Mouse (Mus musculus) gonadal fat pad, adult 2 months (tissue): ENCODE results near the gene Gan. TPM values are rescaled to one million over a fixed set of nuclear protein-coding genes. Genes with fewer than 3 reads are reported as not detected.

Experiments used
- DNase-seq: peaks from one replicate; pipeline ENCODE4 v3.0.0-alpha.2; 2012; ENCODE audit warnings: low read depth
- polyA plus RNA-seq: library from polyadenylated mRNA; depleted of rRNA; stranded (reverse); fragments of >200 nt; gene quantifications from 2 replicates; pipeline ENCODE4 v1.2.3, GENCODE M21; 2012; rRNA removed

Gan gene
- 3.2 and 3.5 TPM in 2 replicates for polyA plus RNA-seq

DNA sequence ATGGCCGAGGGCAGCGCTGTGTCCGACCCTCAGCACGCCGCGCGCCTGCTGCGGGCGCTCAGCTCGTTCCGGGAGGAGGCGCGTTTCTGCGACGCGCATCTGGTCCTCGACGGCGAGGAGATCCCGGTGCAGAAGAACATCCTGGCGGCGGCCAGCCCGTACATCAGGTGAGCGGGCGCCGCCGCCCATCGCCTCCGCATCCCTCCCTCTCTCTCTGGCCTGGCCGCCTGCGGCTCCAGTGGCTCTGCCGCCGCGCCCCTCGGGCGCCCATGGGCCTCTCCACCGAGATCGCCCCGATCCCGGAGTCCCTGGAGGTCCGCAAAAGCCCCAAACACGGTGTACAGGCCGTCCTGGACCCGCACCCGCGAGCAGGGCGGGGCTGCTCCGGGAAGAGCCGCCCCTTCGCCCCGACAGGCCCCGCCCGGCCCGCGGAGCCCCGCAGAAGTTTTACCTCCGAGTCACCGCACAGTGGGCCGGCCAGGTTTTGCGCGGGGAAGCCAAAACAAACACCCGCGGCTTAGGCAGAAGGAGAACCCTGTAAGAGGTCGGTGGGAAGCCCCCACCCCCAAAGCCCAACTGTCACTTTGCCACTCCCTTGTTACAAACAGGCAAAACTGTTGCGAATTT, at the start of gene Gan:
Gan (plus strand) TSS at position 1 of the 627 bp plus-strand sequence.
- DNase-seq = no peak

- no peak for DNase-seq
Measured at GRCm38 (mm10) chr8:117109018-117109711, 48.8 kb upstream of the Gan start.

- no peak for DNase-seq
Measured at GRCm38 (mm10) chr8:117109801-117110390, 48.0 kb upstream of the Gan start.

- no peak for DNase-seq
Measured at GRCm38 (mm10) chr8:117111641-117112040, 46.3 kb upstream of the Gan start.

GRCm38 (mm10) chr8:117112261-117112660, 45.7 kb upstream of the Gan start:
- DNase-seq = no peak

- no peak for DNase-seq
Measured at GRCm38 (mm10) chr8:117115094-117115493, 42.8 kb upstream of the Gan start.

DNA sequence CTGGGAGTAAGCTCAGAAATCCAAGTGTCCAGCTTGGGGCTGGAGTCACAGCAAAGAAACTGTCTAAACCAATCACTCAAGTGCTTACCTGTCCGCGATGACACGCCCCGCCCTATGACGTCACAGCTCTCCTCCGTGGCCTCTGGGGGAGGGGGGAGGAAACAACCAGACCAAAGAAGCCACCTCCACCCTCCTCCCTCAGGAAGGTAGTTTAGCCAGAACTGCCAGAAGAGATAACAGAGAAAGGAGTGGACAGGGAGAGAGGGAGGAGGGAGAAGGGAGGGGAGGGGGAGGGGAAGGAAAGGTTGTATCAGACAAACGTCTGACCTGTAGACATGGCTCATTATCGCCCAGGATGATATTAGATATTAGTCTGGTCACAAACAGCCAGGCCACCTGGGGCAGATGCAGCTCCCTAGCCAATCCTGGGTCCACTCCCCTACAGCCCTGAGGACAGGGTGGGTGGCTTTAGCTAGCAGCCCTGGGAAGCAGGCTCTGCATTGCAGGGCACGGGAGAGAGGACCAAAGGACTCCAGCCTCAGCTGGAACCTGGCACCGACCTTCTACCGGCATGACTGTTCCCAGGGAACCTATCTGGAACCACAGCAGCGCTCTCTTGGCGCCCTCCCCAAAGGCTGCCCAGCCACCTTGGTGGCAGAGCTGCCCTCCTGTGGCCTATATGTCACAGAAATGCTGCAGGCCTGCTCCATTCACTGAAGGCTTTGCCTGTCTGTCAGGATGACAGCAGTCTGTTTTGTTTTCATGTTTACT, 42.1 kb upstream of the Gan start:
- DNase-seq = no peak

DNA sequence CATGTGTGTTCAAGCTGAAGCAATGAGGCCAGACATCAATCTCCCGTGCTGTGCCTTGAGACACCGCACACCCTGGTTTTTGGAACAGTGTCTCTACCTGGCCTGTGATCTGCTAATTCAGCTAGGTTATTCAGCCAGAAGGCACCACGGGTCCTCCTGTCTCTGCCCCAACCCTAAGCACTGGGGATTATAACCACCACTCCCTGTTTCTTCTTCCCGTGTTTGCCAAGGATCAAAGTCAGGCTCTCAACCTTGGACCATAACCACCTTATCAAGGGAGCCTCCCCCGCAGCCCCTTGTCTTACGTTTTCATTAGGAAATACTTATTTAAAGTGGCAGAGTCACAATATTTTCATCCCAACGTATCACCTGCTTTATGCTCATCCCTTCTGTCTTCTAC, 41.4 kb upstream of the Gan start:
- DNase-seq = no peak

- no peak for DNase-seq
Measured at GRCm38 (mm10) chr8:117118409-117118808, 39.5 kb upstream of the Gan start.

DNA sequence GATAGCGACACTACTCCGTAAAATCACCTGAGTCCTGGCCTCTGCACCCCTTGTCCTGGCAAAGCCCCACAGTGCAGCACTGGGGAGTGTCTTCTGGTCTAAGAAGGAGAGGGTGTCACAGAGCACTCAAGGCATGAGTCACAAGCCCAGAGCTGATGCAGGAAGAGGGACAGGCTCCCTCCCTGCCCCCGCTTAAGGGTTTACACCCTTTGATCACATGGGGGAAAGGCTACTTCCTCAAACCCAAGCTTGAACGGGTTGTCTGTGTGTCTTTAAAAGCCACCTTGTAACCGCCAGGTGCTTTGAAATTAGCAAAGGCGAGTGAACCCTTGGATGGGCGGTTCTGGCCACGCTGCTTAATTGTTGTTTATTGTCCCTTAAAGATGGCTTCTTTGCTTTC, 36.7 kb upstream of the Gan start:
- DNase-seq = no peak

DNA sequence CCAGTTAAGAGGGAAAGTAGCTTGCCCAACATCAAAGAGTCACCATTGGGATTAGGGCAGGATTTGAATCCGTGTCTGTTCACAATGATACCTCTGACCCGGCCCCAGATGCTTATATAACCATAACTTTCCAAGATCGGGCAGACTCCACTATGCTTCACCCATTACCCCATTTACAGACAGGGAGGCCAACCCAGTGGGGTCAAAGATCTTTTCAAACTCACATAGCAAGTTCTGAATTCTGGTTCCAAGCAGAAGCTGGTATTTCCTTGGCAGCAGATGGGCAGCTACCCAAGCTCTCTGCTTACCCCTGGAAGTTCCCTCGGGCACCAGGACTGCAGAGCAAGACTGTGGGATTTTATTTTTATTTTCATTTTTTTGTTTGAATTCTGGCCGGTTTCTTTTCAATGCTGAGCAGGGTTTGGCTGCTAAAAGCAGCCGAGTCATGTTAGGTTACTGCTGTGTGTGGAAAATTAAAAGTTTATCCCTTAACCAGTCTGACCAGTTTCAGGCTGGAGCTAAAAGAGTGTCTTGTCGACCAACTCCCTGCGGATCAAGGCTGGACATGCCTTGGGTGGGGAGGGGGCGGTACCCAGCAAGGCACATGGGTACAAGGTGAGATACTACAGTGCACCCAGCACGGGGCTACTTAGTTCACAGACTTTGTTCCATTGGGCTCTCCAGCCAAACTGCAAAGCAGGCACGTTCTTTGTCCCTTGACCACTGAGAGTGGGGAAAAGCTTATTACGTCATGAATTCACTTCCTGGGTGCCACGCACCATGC, 33.9 kb upstream of the Gan start:
- DNase-seq = no peak

- no peak for DNase-seq
Measured at GRCm38 (mm10) chr8:117125854-117126253, 32.1 kb upstream of the Gan start.

DNA sequence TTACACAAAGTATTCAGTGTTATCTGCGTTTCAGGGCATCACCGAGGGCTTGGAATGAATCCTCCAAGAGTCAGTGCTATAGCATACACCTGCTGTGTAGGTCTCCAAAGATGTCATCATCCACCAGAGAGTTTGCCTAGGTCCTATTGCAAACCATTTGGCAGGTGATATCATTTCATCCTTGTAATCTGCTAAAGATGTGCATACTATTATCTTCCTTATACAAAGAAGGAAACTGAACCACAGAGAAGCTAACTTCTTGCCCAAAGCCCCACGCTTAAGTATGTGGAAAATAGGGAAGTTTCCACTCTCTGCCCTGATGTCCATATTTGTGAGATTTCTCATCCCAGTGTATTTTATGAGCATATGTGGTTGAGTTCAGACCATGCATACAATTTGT, 31.5 kb upstream of the Gan start:
- DNase-seq = no peak

DNA sequence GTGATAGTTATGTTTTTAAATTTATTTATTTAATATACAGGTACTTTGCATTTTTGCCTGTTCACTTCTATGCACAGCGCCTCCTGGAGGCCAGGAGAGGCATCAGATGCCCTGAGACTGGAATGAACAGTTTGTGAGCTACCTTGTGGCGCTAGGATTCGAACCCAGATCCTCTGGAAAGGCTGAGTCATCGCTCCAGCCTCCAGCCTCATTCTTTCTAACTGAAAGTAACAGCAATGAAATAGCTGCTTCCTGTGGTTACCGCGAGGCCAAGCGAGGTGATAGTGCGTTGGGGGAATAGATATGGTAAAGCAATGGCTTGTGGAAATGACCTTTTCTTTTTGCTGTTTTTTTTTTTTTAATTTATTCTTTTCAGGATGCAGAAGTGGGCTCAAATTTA, 30.9 kb upstream of the Gan start:
- no peak for DNase-seq

- no peak for DNase-seq
Measured at GRCm38 (mm10) chr8:117133702-117134101, 24.2 kb upstream of the Gan start.

- DNase-seq = no peak
Measured at GRCm38 (mm10) chr8:117136351-117136750, 21.6 kb upstream of the Gan start.

GRCm38 (mm10) chr8:117136763-117137162, 21.2 kb upstream of the Gan start:
- no peak for DNase-seq

- DNase-seq = no peak
Measured at GRCm38 (mm10) chr8:117137357-117137756, 20.6 kb upstream of the Gan start.

DNA sequence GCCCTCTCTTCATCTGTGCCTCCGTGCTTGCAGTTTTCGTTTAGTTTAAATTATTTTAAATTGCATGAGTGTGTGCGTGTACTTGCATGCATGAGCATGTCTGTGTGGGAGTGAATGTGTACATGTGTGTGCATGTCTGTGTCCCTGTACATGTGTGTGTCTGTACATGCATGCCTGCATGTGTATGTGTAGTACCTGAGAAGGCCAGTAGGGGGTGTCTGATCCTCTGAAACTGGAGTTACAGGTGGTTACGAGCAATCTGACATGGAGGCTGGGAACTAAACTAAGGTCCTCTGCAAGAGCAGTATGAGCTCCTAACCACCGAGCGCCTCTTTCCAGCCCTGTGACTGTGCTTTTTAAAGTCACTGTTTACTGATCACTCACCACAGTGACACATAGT, 9.4 kb upstream of the Gan start:
- DNase-seq = no peak

- DNase-seq = no peak
Measured at GRCm38 (mm10) chr8:117156149-117156548, 1.8 kb upstream of the Gan start.

DNA sequence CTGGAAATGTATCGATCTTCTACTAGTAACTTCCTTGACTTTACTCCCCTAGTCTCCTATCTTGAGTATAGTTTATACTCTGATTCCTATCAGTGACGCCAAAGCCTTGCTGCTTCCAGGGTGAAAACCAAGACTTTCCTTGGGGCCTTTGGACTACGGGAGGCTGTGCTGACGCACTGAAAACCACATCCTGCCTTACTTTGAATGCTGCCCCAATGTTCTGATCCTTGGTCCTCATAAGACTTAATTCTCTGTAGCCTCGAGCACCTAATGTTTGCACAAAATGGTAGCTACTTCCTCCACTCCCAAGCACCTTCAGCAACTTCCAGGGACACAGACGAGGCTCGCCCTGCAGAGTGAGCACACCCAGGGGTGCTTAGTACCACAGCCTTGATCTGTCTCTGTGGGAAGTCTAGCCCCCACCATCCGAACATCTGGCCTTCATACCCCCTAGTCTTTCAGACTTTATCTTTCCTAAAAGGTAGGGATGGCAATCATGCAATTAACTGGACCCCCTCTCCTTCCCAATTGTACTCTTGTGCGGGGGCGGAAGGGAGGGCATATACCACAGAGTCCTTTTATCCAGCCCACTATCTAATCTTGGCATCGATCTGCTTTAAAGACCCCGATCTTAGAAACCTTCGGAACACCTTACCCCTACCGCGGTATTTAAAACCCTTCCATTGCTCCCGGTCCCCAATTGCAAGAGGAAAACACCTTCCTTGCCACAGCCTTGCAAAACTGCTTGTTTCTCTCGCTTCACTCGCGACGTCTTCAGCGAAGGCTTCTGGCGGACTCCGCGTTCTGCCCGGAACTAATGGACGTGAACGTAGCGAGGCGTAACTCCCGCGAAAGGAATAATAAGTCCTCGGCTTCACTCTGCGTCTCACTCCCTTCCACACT, 818 bp upstream of the Gan start:
- no peak for DNase-seq
